Mouse (Mus musculus) heart, embryonic 15.5 days (tissue): ENCODE measurements around the gene Rgs3. TPM values are rescaled to one million over a fixed set of nuclear protein-coding genes. Genes with fewer than 3 reads are reported as not detected.

Experiments
- ATAC-seq: fragments of 200-750 bp; cut with Nextera tagmentation; replicated peaks from 2 replicates; pipeline ENCODE4 v1.8.0; 2017; ENCODE audit warnings: low read depth, moderate TSS enrichment; ENCODE audit not compliant: insufficient number of reproducible peaks, insufficient read depth, low FRiP score
- H3K27ac ChIP-seq: fragments of 300-500 bp; sonication (generic); 2 replicates; pipeline ENCODE4 v1.5.1; 2015; ENCODE audit warnings: mild to moderate bottlenecking, inconsistent platforms
- H3K27me3 ChIP-seq: fragments of 300-500 bp; sonication (generic); 2 replicates; pipeline ENCODE4 v1.6.1; 2015; ENCODE audit warnings: inconsistent platforms
- H3K36me3 ChIP-seq: fragments of 300-500 bp; sonication (generic); 2 replicates; pipeline ENCODE4 v1.6.1; 2015; ENCODE audit warnings: mild to moderate bottlenecking, inconsistent platforms
- H3K4me1 ChIP-seq: fragments of 300-500 bp; sonication (generic); replicated peaks from 2 replicates; pipeline ENCODE4 v1.6.1; 2015; ENCODE audit warnings: inconsistent platforms
- H3K4me2 ChIP-seq: fragments of 300-500 bp; sonication (generic); 2 replicates; pipeline ENCODE4 v1.6.1; 2015; ENCODE audit warnings: inconsistent platforms, mild to moderate bottlenecking, moderate library complexity
- H3K4me3 ChIP-seq: fragments of 300-500 bp; sonication (generic); 2 replicates; pipeline ENCODE4 v1.5.1; 2015; ENCODE audit warnings: mild to moderate bottlenecking, inconsistent platforms
- H3K9ac ChIP-seq: fragments of 300-500 bp; sonication (generic); 2 replicates; pipeline ENCODE4 v1.6.1; 2015; ENCODE audit warnings: mild to moderate bottlenecking, inconsistent platforms
- H3K9me3 ChIP-seq: fragments of 300-500 bp; sonication (generic); replicated peaks from 2 replicates; pipeline ENCODE4 v1.6.1; 2016; ENCODE audit warnings: inconsistent platforms
- WGBS: fragments of 180-500 bp; shearing (Covaris S2); methylation state at CpG from one replicate; pipeline ENCODE4 v1.1.7; 2015; ENCODE audit warnings: mixed read lengths; 5-methylcytosine and 5-hydroxymethylcytosine counted together
- polyA plus RNA-seq: library from polyadenylated mRNA; unstranded; fragments of >200 nt; fragmentation: Nextera tagmentation; extraction: Ambion mirVana; gene quantifications from 2 replicates; pipeline ENCODE4 v1.2.1, GENCODE M21; 2015

The Rgs3 gene
- polyA plus RNA-seq, 1 experiment from 2014 or later: 56.9 TPM

GRCm38 (mm10) chr4:62738996-62739395, 179.3 kb downstream of the Rgs3 start:
- H3K27me3 ChIP-seq: no peaks in the 10 kb centered on the region
- no peaks in the 10 kb centered on the region for H3K36me3 ChIP-seq
- H3K4me2 ChIP-seq: no peak overlapping the region
- H3K27ac ChIP-seq: peak overlapping the region; percentile 64
- H3K4me3 ChIP-seq: no peak overlapping the region
- no peak overlapping the region for H3K9ac ChIP-seq
- peaks cover 76% of the 10 kb centered on the region for H3K4me1 ChIP-seq
- no peaks in the 10 kb centered on the region for H3K9me3 ChIP-seq
- no peak for ATAC-seq
- WGBS: 70% methylated on average over 3 of the region's 3 CpGs

- peaks cover 74% of the 10 kb centered on the region for H3K4me1 ChIP-seq
- H3K4me2 ChIP-seq: no peak overlapping the region
- no peaks in the 10 kb centered on the region for H3K27me3 ChIP-seq
- H3K9ac ChIP-seq: no peak overlapping the region
- no peak overlapping the region for H3K27ac ChIP-seq
- no peak for ATAC-seq
- H3K4me3 ChIP-seq: no peak overlapping the region
- H3K9me3 ChIP-seq: no peaks in the 10 kb centered on the region
- WGBS: 89% methylated on average over 4 of the region's 4 CpGs
- no peaks in the 10 kb centered on the region for H3K36me3 ChIP-seq
Measured at GRCm38 (mm10) chr4:62739591-62739990, 179.9 kb downstream of the Rgs3 start.

- Histone ChIP-seq H3K9ac (no peak overlapping the region), H3K4me3 (no peak overlapping the region), H3K4me2 (no peak overlapping the region), H3K27ac (no peak overlapping the region), H3K4me1 (peaks cover 72% of the 10 kb centered on the region), H3K9me3 (no peaks in the 10 kb centered on the region), H3K27me3 (no peaks in the 10 kb centered on the region), H3K36me3 (no peaks in the 10 kb centered on the region)
- WGBS: 79% methylated on average over 6 of the region's 6 CpGs
- no peak for ATAC-seq
Measured at GRCm38 (mm10) chr4:62740282-62741054, 180.8 kb downstream of the Rgs3 start.

GRCm38 (mm10) chr4:62741055-62741453, 181.4 kb downstream of the Rgs3 start:
- Histone ChIP-seq H3K4me1 (peaks cover 66% of the 10 kb centered on the region), H3K27ac (no peak overlapping the region), H3K4me2 (no peak overlapping the region), H3K9ac (no peak overlapping the region), H3K4me3 (no peak overlapping the region), H3K9me3 (no peaks in the 10 kb centered on the region), H3K36me3 (no peaks in the 10 kb centered on the region), H3K27me3 (no peaks in the 10 kb centered on the region)
- no peak for ATAC-seq
- 80% methylated on average over 5 of the region's 5 CpGs for WGBS

GRCm38 (mm10) chr4:62741601-62742000, 182.0 kb downstream of the Rgs3 start:
- no peaks in the 10 kb centered on the region for H3K9me3 ChIP-seq
- H3K4me1 ChIP-seq: peaks cover 61% of the 10 kb centered on the region
- no peaks in the 10 kb centered on the region for H3K36me3 ChIP-seq
- peak overlapping the region; percentile 55; the same call in 1 of the 2 replicates for H3K27ac ChIP-seq
- no peak overlapping the region for H3K9ac ChIP-seq
- H3K4me3 ChIP-seq: no peak overlapping the region
- 39% methylated on average over 3 of the region's 3 CpGs for WGBS
- no peaks in the 10 kb centered on the region for H3K27me3 ChIP-seq
- no peak overlapping the region for H3K4me2 ChIP-seq
- ATAC-seq: no peak

GRCm38 (mm10) chr4:62742885-62743760, 183.5 kb downstream of the Rgs3 start:
- no peak overlapping the region for H3K4me2 ChIP-seq
- no peak overlapping the region for H3K4me3 ChIP-seq
- no peaks in the 10 kb centered on the region for H3K36me3 ChIP-seq
- no peaks in the 10 kb centered on the region for H3K9me3 ChIP-seq
- WGBS: 30% methylated on average over 14 of the region's 14 CpGs
- H3K9ac ChIP-seq: no peak overlapping the region
- H3K4me1 ChIP-seq: peaks cover 46% of the 10 kb centered on the region
- ATAC-seq: no peak
- no peaks in the 10 kb centered on the region for H3K27me3 ChIP-seq
- no peak overlapping the region for H3K27ac ChIP-seq

- H3K27me3 ChIP-seq: no peaks in the 10 kb centered on the region
- no peak overlapping the region for H3K4me2 ChIP-seq
- H3K4me1 ChIP-seq: peaks cover 36% of the 10 kb centered on the region
- 49% methylated on average over 10 of the region's 10 CpGs for WGBS
- no peak for ATAC-seq
- H3K36me3 ChIP-seq: no peaks in the 10 kb centered on the region
- H3K4me3 ChIP-seq: no peak overlapping the region
- no peak overlapping the region for H3K27ac ChIP-seq
- H3K9me3 ChIP-seq: no peaks in the 10 kb centered on the region
- no peak overlapping the region for H3K9ac ChIP-seq
Measured at GRCm38 (mm10) chr4:62744534-62744956, 184.9 kb downstream of the Rgs3 start.

GRCm38 (mm10) chr4:62744985-62745638, 185.5 kb downstream of the Rgs3 start:
- Histone ChIP-seq H3K4me1 (peaks cover 36% of the 10 kb centered on the region), H3K4me2 (no peak overlapping the region), H3K27ac (no peak overlapping the region), H3K27me3 (no peaks in the 10 kb centered on the region), H3K4me3 (no peak overlapping the region), H3K9me3 (no peaks in the 10 kb centered on the region), H3K36me3 (no peaks in the 10 kb centered on the region), H3K9ac (no peak overlapping the region)
- no peak for ATAC-seq
- WGBS: 71% methylated on average over 1 of the region's 1 CpGs

Other genes with a start within 250 kb of the Rgs3 start
- 15.2 and 19.6 TPM in 2 replicates for gene Fkbp15, start 199.3 kb upstream of the Rgs3 start, polyA plus RNA-seq
- gene Slc31a1, start 199.1 kb upstream of the Rgs3 start, polyA plus RNA-seq: 34.9 and 41.0 TPM in 2 replicates
- 79.3 and 82.0 TPM in 2 replicates for gene Cdc26, start 151.2 kb upstream of the Rgs3 start, polyA plus RNA-seq
- 11.5 and 13.4 TPM in 2 replicates for gene Prpf4, start 151.1 kb upstream of the Rgs3 start, polyA plus RNA-seq
- gene Rnf183, start 124.6 kb upstream of the Rgs3 start, polyA plus RNA-seq: not detected in 2 replicates
- gene Wdr31, start 89.0 kb upstream of the Rgs3 start, polyA plus RNA-seq: 2.5 and 3.2 TPM in 2 replicates
- gene Bspry, start 79.8 kb upstream of the Rgs3 start, polyA plus RNA-seq: 1.4 and 4.4 TPM in 2 replicates
- gene Hdhd3, start 56.4 kb upstream of the Rgs3 start, polyA plus RNA-seq: 7.6 and 10.8 TPM in 2 replicates
- gene Alad, start 39.9 kb upstream of the Rgs3 start, polyA plus RNA-seq: 56.0 and 65.4 TPM in 2 replicates
- gene Pole3, start 34.8 kb upstream of the Rgs3 start, polyA plus RNA-seq: 43.1 and 53.9 TPM in 2 replicates
- 0.20 and 0.37 TPM in 2 replicates for gene 4933430I17Rik, start 34.5 kb upstream of the Rgs3 start, polyA plus RNA-seq